Mouse (Mus musculus) monocyte, adult 5-6 weeks (primary cell): ENCODE measurements around the gene Gpr26. TPM values are rescaled to one million over a fixed set of nuclear protein-coding genes. Genes with fewer than 3 reads are reported as not detected.

Source experiments
- ATAC-seq: fragments of 153-309, 156-312 bp; replicated peaks from 2 replicates; pipeline ENCODE4 v1.8.0; 2017; ENCODE audit warnings: mild to moderate bottlenecking; ENCODE audit not compliant: low TSS enrichment, insufficient number of reproducible peaks, severe bottlenecking, poor library complexity, low FRiP score
- total RNA-seq: library from RNA; stranded (forward); fragments of 200-1000, 200-491, 200-594 nt; gene quantifications from 3 replicates; pipeline ENCODE4 v1.2.3, GENCODE M21; 2017

The Gpr26 gene
- total RNA-seq, result not detected in 3 replicates

DNA sequence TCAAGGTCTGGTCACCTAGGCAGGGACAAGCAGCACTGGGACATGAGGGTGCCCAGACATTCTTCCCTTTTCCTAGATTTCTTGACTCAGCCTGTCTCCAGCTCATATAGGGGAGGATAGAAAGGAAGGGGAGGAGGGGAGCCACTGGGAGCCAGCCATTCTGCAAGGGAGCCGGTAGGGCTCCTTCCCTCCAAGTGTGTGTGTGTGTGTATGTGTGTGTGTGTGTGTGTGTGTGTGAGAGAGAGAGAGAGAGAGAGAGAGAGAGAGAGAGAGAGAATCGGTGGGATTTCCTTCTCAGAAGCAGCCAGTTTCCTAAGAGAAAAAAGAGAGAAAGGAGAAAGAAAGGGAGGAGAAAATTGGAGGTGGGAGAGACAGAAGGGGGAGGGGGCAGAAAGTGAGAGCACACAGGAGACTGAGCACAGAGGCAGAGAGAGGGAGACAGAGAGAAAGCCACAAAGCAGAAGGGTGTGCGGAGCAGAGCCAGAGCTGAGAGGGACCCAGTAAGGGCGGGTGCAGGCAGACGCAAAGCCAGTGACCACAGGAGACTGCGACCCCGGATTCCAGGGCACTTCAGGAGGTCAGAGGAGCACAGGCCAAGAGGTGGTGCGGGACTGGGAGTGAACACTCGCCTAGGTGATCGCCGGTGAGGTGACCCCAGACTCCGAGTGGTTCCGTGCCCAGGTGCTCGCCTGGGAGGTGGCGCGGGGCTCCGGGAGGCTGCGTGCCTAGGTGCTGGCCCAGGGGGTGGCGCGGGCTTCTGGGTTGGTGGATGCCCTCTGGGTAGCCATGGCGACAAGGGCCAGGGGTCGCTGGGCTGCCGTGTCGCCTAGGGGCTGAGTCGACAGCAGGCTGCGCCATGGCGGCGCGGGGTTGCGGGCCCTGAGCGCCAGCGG is at the start of gene Gpr26:
Gene Gpr26, plus strand, starts transcription at position 438 of the 893 bp plus-strand sequence.
- no peak for ATAC-seq

DNA sequence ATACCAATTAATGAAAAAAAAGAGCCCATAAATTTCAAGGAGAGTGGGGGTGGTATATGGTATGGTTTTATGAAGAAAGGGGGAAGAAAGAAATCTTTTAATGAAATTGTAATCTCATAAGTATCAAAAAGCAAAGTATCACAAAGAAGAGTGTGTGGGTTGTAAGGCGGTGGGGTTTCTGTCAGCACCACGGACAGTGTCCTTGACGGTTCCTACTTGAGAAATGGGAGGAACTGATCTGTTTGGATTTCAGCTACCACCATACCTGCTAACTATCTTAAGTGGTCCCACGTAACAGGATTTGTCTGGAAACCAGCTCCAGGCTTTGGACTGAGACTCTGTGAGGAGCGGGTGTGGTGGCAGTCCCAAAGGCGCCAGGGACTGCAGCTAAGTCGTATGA is 48.9 kb upstream of the Gpr26 start:
- ATAC-seq, result no peak

DNA sequence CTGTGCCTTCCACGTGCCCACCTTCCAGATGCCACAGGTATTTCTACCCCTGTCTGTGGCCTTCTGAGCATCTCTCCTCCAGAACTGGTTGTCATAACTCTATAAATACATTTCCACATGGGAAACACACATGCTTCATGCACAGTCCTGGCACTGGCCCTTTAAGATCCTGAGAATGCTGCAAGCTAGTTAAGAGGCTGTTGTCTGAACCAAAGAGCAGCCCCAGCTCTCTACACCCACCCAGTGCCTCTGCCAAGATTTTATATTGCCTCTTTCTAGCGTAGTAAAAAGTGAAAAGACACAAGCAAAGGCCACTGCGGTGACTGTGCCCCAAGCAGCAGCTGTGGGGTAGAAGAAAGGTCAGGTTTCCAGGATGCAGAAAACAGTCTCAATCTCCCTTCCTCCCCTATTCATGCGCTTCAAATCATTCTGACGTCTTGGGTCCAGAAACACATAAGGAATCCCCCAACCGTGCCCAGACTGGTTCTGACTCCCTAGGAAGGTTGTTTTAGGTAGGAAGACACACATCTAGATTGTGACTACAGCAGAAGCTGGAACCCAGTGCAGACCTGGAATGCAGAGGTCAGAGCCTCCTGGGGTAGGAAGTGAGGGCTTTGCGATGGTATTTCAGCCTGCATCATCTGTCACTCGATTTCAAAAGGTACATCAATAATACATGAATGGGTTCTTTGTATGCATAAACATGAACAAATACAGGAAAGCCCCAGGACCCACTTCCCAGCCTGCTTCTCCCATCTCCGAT is 38.8 kb upstream of the Gpr26 start:
- no peak for ATAC-seq

DNA sequence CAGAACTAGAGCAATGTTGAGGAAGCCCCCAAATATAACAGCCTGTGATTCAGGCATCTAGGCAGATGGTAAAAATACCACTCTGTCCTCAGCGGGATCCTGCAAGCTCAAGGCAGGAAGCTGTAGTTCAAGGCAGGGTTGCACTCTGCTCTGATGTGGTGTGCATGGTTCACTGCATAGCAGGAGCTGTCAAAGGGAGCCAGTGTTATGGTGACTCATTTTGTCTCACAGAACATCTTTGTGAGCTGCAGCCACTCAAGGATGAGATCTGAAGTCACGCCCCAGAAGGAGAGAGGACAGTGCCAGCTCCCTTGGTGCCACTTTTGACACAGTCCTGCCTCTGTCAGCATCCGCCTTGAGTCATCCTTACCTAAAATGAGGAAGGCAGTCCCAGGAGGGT is 28.6 kb upstream of the Gpr26 start:
- ATAC-seq, result no peak

DNA sequence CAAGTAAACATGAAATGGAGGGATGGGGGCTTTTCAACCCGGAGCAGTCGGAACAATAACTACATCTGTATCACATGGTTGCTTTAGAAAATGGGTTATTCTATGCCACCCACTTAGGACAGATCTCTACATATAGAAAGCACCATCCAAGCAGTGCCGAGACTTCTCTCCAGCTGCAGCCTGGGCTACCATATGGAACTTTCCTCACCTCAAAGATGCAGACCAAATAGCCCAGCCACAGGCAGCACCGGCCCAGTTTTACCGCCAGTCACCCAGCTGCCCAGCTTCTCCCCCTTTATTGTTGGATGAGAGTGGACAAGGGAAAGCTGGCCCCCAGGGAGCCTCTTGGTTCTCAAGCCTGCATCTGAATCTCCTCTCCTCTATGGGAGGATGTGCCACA is 15.1 kb upstream of the Gpr26 start:
- ATAC-seq, result no peak

DNA sequence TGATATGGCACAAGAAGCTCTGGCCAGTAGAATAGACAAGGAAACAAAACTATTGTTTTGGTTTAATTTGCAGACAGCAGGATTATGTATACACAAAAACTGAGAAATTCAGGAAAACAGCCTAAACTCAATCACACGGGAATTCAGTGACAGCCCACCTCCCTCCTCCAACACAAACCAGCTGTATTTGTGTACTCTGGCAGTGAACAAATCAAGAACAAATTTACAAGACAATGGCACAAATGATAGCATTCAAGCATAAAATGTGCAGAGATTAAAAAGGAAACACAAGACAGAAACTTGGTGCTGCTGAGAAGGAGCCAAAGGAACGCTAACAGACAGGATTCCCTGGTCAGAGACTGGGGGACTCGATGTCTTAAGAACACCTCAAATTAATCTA is 12.9 kb upstream of the Gpr26 start:
- no peak for ATAC-seq

DNA sequence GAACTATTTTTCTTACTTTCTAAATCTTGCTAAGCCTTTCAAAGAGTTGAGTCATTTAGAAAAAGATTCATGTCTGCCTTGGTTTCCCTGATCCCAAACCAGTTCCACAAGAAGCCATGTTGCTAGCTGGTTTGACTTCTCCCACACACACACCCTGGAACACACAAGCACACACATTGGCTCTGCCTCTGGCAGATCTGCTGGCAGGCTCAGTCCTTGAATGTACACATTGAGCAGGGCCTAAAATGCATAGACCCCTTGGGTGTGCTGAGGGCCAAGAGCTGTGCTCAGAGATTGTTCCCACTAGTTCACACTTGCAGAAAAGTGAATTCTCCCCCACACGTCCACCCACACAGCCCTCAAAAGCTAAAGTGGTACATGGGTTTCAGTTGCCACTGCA is 7.6 kb upstream of the Gpr26 start:
- ATAC-seq, result no peak

DNA sequence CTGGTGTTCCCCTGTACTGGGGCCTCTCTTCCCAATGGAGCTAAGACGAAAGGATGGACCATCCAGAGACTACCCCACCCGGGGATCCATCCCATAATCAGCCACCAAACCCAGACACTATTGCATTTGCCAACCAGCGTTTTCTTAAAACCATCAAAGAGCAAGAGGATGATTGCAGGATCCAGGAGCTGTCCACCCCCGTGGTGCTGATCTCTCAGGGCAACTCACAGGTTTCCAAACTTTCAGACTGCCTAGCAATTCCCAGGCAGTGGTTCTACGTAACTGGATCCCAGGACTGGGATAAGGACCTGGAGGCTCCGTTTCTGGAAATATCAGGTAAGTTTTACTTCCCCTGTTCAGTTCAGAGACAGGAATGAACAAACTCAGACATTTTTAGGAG is 5.7 kb upstream of the Gpr26 start:
- ATAC-seq, result no peak

DNA sequence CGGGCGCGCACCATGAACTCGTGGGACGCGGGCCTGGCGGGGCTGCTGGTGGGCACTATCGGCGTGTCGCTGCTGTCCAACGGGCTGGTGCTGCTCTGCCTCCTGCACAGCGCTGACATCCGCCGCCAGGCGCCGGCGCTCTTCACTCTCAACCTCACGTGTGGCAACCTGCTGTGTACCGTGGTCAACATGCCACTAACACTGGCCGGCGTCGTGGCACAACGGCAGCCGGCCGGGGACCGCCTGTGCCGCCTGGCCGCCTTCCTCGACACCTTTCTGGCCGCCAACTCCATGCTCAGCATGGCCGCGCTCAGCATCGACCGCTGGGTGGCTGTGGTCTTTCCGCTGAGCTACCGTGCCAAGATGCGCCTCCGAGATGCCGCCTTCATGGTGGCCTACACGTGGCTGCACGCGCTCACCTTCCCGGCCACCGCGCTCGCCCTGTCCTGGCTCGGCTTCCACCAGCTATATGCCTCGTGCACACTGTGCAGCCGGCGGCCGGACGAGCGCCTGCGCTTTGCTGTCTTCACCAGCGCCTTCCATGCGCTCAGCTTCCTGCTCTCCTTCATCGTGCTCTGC is 745 bp downstream of the Gpr26 start:
- ATAC-seq, result no peak

DNA sequence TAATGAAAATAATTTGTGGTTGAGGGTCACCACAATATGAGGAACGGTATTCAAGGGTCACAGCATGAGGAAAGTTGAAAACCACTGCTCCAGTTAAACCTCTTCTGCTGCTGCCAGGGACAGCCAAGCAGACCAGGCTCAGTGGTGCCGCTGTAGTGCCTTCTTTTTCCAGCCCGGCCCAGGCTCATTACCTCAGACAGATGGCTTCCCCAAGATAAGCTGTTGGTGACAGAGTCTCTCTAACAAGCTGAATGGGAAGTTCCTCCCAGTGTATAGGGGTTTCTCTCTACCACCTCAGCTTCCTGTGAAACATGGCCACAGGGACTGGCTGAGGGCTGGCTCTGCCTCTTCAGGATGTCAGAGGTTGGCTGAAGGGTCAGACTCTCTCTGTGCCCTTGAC is 4.0 kb downstream of the Gpr26 start:
- ATAC-seq, result no peak

DNA sequence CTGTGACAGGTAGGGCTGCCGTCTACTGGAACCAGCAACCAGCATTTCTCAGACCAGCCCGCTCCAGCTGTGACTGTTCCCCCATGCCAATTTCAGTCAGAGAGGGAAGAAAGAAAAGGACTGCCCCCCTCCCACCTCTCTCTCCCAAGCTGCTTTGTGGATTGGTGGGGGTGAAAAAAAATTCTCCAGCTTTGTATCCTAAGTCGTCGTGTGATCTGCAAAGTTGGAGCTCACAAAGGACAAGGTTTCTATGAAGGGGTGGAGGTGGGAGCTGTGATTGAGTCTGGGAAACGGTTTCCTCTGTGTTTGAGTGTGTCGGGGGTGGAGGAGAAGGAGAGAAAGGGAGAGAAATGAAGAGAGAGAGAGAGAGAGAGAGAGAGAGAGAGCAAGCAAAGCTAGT is 9.6 kb downstream of the Gpr26 start:
- no peak for ATAC-seq

DNA sequence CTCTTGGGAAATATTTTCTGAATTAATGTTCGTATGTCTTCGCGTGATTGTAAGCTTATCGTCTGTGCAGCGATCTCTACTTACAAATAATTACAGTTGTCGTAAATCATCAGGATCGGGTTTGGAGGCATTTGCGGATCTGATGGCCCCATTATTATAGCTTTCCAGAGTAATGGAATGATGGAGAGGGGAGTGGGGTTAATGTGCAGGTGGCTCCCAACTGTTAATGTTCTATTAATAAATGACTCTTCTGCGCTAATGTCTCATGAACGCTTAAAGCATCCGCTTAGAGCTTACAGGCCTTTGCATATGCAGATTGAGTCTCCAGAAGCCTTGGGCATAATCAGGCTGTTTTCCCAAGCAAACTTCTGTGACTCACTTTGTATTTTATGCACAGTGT is 12.3 kb downstream of the Gpr26 start:
- no peak for ATAC-seq

DNA sequence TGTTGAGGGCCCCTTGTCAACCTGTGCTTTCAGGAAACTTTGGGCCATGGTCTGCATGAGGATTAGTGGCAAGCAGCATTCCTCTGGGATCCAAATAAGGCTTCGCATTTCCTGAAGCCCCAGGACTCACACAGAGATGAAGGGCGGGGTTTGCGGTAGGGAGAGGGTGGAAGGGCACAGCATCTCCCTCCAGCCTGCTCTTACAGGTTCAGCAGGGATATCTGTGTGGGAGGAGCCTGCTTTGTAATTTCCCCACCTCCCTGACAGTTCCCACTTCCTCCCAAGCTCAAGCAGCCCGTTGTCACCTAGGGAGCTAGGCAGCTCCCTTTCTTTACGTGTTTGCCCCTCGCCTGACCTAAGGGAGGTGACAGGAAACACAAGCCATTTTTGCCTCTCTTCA is 22.8 kb downstream of the Gpr26 start:
- no peak for ATAC-seq

DNA sequence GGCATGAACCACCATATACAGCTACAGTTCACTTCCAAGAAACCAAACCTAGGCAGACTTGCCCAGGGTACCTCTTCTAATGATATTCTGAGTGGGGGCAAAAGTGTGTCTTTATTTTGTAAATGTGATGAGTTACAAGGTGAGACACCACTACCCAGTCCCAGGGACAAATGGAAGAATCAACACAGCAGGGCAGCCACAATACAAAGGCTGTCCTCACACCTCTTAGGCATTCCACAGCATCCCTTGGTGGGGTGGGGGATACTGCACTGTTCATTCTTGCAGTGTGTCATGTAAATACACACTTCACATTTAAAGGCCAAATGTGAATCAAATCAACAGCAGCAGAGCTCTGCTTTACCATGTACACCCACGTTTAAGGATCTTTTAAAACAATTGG is 26.0 kb downstream of the Gpr26 start:
- no peak for ATAC-seq

DNA sequence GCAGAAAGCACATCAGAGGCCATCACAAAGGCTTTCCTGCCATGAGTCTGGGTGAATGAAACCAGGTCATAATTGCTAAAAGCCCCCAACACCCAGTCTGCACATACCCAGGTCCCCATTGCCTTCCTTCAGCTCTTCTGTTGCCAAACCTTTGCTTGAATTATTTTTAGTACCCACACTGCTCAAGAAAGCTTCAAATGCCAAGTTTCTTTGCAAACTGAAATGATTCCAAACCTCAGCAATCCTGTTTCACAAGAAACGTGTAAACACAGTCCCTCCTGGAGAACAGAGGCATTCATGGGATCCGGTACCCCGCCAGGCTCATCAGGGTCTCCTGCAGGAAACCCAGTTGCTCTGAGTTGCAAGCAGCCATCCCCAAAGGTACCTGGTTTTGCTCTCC is 26.6 kb downstream of the Gpr26 start:
- ATAC-seq, result no peak

DNA sequence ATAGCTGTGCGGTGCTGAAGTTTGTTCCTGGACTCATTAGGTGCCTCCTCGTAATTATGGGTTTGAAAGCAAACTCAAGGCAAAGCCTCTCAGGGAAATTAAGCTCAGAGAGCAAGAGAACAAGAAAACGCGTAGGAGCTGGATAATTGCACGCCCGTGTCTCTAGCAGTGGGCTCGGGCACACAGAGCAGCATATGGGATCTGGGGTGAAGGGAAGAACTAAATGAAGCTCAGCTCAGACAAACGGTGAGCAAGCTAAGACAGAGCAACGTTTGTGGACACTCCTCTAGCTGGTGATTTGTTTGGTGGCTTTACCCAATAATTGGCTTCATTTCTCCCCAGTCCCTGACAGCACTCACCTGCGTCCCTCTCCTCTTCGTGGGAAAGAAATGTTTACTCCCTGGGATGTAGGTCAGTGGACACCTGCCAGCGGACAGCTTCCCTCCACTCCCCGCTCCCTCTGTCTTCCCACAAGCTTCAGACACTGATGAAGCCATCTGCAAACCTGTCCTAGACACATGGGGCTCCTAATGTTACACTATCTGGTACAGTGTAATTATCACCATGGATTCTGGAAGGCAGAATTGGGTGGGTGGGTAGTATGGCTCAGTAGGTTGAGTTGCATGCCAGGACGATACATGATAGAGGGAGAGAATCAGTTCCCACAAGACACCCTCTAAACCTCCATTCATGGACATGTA is 39.9 kb downstream of the Gpr26 start:
- ATAC-seq, result no peak

DNA sequence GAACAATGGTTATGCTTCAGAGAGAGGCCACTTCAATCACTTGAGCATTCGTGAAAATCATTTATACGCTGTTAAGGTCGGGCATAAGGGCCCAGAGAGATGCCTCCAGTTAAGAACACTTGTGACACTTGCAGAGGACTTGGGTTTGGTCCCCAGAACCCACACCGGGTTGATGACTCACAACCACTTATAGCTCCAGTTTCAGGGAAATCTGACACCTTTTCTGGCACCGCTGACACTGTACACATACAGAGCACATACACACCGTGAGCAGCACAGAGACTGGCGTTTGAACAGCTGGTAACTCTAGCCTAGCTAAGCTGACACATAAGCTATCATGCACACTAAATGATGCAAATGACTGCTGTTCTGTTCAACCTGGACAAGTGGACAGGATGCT is 42.7 kb downstream of the Gpr26 start:
- no peak for ATAC-seq

DNA sequence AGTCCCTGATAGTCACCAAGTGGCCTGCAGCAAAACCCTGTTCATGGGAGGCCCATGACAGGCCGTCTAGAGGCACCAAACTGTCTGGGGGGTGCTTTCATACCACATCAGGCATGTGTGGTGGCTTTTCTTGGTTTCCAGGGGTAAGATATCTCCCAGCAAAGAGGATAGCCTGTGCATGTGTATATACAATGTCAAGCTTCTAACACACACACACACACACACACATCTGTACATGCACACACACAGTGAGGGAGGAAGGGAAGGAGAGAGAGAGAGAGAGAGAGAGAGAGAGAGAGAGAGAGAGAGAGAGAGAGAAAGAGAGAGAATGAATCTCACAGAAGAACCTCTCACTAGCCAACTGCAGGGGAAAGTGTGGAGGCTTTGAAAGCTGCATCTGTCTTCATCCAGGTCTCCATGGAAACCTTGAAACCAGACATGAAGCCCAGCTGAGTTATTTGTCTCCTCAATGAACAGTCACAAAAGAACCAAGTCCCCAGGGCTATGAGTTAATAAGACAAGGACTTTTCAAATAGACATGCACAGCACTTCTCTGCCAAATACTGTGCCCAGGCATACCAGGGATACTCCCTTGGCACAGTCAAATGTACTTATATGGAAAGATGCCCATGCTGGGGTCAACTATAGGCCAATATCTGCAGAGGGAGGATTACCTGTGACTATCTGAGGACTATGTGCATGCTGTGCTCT is 46.9 kb downstream of the Gpr26 start:
- ATAC-seq, result no peak

DNA sequence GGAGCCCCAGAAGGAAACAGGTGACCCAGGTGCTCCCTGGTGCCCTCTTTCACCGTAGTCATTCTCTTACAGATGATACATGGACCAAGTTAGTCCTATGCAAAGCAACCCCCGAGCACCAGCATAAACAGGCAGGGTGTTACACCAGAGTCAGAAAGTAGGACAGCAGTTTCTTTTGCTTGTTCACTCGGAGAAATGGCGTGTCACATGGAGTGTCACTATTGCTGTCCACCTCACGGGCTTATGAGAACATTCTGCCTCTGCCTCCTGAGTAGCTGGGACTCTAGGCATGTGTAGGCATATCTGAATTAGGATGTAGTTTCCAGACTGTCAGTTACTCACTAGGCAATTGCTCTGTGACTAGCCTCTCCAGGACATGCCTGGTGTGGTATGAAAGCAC is 47.7 kb downstream of the Gpr26 start:
- ATAC-seq, result no peak
